ENCODE assay signal across 22 mouse cellular contexts in the genomic region with DNA sequence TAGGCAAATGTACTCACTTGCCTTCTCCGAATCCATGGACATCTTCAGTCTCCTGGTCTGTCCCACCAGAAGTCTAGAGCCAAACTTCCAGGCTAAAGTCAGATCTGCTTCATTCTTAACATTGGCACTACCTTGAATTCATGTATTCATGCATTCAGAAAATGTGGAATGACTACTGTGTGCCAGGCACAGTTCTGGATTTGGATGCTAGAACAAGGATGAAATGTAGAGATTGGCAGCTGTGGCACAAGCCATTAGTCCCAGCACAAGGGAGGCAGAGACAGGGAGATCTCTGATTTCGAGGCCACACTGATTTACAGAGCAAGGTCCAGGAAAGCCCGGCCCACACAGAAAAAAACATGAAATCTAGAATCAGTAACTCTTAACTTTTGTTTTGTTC.
"Had no signal": no experiment of that assay in that cellular context is flagged by ENCODE, and none has a peak within 500 bp of the region (broad histone marks: within the 10 kb centered on the region; RNA-seq: fewer than 3 reads in every experiment).

No protein-coding gene starts in this region.

- H3K4me3 ChIP-seq: embryonic facial prominence, embryonic 10.5 days; embryonic facial prominence, embryonic 12.5 days; embryonic facial prominence, embryonic 13.5 days; embryonic facial prominence, embryonic 15.5 days; erythroblast, embryonic 14.5 days; forebrain, embryonic 10.5 days; forebrain, embryonic 12.5 days; forebrain, embryonic 13.5 days; forebrain, embryonic 15.5 days; gastrocnemius, adult 2 months; heart, adult 2 months had no signal

- ATAC-seq: forebrain, embryonic 13.5 days; forebrain, embryonic 14.5 days; forebrain, embryonic 15.5 days; forebrain, embryonic 16.5 days; forebrain, postnatal 0 days had no signal

- H3K27me3 ChIP-seq: embryonic facial prominence, embryonic 12.5 days; embryonic facial prominence, embryonic 13.5 days; embryonic facial prominence, embryonic 15.5 days; forebrain, embryonic 12.5 days; forebrain, embryonic 13.5 days; forebrain, embryonic 15.5 days had no signal

- H3K4me1 ChIP-seq: embryonic facial prominence, embryonic 12.5 days; embryonic facial prominence, embryonic 13.5 days; embryonic facial prominence, embryonic 15.5 days had no signal

- H3K27ac ChIP-seq: embryonic facial prominence, embryonic 10.5 days; embryonic facial prominence, embryonic 12.5 days; embryonic facial prominence, embryonic 13.5 days; embryonic facial prominence, embryonic 15.5 days; forebrain, embryonic 10.5 days; forebrain, embryonic 12.5 days; forebrain, embryonic 13.5 days; forebrain, embryonic 15.5 days; gastrocnemius, adult 2 months; heart, adult 2 months had no signal

- DNase-seq: cerebellum, postnatal 10 days; cerebellum, postnatal 14 days; embryo, embryonic 11 days; forebrain, postnatal 0 days; gastrocnemius, adult 2 months; gastrocnemius, postnatal 10 days; gastrocnemius, postnatal 14 days; gastrocnemius, postnatal 25 days; gastrocnemius, postnatal 36 days; heart, adult 18-20 months; heart, adult 2 months had no signal

- H3K9me3 ChIP-seq: embryonic facial prominence, embryonic 10.5 days; embryonic facial prominence, embryonic 12.5 days; embryonic facial prominence, embryonic 13.5 days; embryonic facial prominence, embryonic 15.5 days; forebrain, embryonic 10.5 days; forebrain, embryonic 12.5 days; forebrain, embryonic 13.5 days; forebrain, embryonic 15.5 days had no signal

- H3K36me3 ChIP-seq: forebrain, embryonic 15.5 days had no signal

- H3K9ac ChIP-seq: embryonic facial prominence, embryonic 12.5 days; embryonic facial prominence, embryonic 13.5 days; embryonic facial prominence, embryonic 15.5 days; forebrain, embryonic 12.5 days; forebrain, embryonic 13.5 days; forebrain, embryonic 15.5 days; forebrain, postnatal 0 days had no signal

- H3K4me2 ChIP-seq: embryonic facial prominence, embryonic 12.5 days; embryonic facial prominence, embryonic 13.5 days; embryonic facial prominence, embryonic 15.5 days; forebrain, embryonic 12.5 days; forebrain, embryonic 13.5 days; forebrain, embryonic 15.5 days had no signal
